Mouse (Mus musculus) embryo, embryonic 11 days (tissue): ENCODE results near the gene Rbbp5.

Experiments used
- DNase-seq: peaks from one replicate; pipeline ENCODE4 v3.0.0-alpha.2; 2015

Rbbp5 gene

DNA sequence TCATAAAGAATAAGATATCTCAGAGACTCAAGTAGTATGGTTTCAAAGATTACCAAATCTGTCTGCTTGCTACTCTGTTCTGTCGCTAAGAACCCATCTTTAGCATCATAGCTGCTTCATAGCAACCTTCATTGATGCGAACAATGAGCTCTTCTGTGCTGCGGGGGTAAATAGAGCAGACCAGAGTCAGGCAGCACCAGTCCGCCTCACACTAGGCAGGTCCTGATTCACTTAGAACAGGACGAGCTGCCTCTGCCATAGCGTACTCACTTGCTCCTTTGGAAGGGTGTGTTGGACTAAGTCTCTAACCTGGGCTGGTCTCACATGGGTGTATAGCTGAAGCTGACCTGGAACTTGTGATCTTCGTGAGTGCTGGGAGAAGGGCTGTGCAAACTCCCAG lies 28.9 kb downstream of the Rbbp5 start, which contains the start of gene Tmem81:
Tmem81 (plus strand) TSS at position 173 of the 400 bp plus-strand sequence.
- no peak for DNase-seq

DNA sequence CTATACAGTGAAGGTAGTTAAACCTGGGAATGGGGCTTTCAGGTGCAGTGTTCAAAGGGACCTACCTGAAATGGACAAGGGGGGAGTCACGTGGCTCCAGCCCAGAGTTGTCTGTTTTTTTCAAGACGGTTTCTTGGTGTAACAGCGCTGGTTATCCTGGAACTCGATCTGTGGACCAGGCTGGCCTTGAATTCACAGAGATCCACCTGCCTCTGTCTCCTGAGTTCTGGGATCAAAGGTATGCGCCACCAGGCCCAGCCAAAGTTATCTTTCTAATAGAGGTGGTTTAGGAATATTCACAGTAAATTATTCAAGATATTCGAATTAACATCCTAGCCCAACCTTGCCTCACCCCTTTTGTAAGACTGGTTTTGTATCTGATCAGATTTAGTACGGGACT lies 29.5 kb downstream of the Rbbp5 start:
- no peak for DNase-seq

DNA sequence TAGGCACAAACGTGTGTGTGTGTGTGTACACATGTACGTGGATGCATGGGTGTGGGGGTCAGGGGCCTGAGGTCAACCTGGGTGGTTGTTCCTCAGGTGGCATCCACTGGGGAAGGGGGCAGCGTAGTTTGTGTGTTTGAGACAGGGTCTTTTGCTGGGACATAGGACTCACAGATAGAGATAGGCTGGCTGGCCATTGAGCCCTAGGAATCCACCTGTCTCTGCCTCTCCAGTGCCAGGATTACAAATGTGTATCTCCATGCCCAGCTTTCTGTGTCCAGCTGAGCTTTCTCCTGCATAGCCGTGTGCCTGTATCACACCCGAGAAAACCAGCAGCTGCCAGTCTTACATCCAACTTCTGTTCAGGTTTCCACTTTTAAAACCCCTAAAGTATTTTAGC lies 32.6 kb downstream of the Rbbp5 start:
- DNase-seq, result no peak

DNA sequence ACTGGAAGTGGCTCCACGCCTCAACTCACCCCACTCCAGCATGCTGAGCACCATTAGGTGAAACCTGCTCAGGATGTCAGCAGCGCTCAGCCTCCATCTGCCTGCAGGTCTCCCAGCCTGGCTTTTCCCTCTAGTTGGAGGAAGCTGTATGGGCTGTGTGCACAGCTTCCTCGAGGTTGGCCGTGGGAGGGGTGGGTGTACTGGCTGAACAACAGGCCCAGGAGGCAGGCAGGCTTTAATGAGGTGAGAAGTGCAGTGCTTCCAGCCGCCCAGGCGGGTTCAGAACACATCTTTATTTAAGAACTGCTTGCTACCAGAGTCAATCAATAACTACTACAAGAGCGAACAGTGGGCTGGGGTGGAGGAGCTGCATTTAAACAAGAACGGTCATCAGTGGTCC lies 34.4 kb downstream of the Rbbp5 start:
- no peak for DNase-seq

DNA sequence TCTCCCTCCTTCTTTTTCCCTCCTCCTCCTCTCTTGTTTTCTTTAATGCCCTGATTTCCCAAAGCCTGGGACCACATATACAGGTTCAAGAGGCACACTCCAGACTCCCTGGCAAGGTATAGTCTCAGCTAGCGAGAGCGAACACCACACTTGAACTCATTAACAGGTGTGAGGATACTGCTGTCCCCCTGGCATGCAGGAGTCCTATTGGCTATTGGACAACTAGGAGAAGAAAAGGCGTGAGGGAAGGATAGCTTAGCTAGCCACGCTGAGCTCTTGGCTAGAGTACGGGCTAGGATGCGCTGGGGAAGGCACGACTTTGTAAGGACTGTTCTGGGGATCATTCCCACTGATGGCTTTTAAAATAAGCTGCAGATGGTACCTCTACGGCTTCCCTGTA lies 34.9 kb downstream of the Rbbp5 start:
- DNase-seq, result no peak

DNA sequence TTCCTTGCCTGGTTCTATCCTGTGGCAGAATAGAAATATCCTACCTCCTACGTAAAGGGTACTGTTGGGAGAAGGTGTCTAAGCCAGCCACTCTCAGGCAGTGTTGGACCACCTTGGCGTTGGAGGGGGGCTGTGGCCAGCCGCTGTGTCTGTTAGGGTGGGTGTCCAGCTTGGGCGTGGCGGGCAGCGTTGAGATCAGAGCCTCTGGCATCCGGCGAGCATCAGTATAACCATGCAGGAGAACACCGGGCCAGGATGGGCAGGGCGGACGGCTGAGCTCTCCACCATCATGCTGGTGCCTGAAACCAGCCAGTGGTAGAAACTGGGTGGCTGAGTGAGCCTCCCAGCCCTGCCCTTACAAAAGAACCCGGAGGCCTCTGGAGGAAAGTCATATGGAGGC lies 38.2 kb downstream of the Rbbp5 start:
- no peak for DNase-seq

DNA sequence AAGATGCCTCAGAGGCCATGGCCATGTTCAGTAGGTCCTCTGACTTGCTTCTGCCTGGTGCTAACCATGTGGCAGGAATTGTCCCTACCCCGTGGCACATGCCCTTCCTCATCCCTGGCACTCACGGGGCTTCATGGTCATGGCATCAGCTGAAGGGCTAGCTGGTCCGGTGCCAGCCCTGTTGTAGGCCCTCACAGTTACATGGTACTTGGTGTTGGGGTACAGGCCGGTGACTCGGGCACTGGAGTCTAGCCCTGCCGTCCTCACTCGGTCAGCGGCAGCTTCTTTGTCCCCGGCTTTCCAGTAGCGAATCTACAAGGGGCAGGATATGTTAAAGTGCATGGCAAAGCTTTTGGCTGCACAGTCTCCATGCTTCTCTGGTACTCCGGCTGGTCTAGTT lies 39.6 kb downstream of the Rbbp5 start:
- DNase-seq, result no peak

DNA sequence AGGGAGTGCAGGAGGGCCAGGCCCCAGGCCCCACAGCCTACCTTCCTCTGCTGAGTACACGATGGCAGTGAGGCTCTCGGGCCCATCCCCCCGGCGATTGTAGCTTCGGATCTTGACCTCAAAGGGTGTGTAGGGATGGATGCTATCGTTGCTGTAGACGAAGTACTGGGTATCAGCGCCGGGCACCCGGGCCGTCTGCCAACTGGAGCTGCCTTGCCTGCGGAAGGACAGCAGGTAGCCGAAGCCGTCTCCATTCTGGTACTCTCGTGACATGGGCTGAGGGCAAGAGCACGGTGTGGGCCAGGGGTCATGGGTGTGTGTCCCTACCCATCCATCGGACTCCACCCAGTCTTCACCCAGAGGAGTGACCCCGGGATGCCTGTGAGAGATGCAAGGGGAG lies 41.5 kb downstream of the Rbbp5 start:
- no peak for DNase-seq

DNA sequence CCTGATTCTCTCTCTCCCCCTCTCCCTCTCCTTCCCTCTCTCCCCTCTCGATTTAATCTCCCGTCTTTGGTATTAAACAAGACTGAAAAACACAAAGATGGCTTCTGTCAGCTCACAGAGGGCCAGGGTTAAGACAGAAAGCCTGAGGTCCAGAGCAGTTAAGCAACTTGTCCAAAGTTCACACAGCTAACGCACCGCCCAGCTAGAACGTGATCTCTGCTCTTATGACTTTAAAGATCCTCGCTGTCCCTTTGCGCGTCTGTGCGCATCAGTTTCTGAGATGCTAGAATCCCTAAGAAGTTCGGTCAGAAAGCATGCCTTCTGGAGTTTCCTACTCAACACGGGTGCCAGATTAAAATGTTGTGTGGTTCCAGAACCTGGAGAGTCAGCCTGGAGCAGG lies 42.6 kb downstream of the Rbbp5 start:
- DNase-seq, result no peak

DNA sequence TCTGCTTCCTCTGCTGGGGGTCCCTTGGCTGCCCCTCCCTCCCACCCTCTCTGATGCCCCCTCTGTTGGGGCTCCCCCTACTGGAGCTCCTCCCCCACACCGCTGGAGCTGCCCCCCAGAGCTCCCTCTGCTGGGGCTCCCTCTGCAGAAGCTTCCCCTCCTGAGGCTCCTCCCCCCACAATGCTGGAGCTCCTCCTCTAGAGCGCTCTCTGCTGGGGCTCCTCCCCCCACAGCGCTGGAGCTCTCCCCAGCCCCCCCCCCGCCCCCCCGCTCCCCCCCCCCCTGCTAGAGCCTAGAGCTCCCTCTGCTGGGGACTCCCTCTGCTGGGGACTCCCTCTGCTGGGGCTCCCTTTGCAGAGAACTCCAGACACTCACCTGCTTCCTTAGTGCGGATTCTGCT lies 43.6 kb downstream of the Rbbp5 start:
- peak; percentile 74 for DNase-seq

DNA sequence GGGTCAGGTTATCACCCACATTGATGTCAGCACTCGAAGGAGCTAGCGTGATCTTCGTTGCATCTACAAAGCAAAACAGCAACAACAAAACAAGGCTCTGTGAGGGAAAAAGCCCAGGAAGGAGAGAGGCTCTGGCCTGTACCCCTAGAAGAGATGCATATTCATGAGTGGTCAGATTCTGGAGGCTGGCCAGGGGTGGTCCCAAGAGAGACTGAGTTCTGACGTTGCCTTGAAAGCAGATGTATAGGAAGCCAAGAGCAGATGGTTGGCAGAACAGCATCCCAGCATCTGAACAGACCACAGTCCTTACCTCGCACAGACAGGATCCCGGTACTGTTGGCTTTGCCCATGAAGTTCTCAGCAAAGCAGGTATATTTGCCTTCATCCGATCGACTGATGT lies 45.9 kb downstream of the Rbbp5 start:
- no peak for DNase-seq

DNA sequence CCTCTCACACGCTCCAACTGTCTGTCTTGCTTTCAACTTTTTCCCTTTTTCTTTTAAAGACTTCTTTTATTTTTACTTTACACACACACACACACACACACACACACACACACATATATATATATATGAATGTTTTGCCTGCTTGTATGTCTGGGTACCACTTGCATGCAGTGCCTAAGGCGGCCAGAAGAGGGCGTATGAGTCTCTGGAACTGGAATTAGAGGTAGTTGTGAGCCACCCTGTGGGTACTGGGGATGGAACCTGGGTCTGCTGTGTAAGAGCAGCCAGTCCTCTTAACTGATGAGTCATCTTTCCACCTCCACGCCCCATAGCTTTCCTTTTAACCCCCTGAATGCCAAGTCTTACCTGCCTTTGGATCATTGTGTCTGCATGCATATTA lies 46.8 kb downstream of the Rbbp5 start:
- DNase-seq, result peak; percentile 34

DNA sequence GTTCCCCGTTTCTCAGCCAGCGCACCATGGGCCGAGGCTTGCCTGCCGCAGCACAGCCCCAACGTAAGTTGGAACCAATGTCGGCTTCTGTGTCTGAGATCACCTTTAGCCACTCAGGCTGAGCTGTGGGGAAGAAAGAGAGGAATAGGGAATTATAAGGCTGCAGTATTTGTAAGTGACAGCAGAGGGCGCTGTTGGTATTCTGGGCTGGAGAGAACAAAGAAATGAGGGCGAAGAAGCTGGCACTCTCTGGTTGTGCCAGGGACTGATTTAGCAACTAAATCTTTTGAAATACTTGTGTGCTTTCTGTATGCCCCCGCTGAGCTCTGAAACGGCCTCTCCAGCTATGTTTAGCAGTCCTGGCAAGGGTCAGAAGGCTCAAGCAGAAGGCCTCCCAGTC lies 48.7 kb downstream of the Rbbp5 start:
- DNase-seq, result peak; percentile 83

DNA sequence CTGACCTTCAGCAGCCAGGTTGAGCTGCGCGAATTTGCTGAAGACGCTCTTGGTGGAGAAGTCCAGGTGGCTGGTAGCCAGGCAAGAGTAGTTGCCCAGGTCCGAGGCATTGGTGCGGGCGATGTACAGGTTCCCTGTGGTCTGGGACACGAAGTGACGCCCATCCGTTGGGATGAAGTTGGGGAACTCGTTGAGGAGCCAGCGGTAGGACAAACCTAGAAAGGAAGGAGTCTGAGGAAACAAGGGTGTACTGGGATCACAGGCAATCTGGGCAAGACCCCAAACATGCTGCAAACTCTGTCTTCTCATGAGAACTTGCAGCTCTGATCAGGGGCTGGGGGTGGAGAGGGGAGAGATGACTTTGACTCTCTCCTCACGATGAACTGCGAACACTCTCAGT lies 50.9 kb downstream of the Rbbp5 start:
- DNase-seq, result no peak

DNA sequence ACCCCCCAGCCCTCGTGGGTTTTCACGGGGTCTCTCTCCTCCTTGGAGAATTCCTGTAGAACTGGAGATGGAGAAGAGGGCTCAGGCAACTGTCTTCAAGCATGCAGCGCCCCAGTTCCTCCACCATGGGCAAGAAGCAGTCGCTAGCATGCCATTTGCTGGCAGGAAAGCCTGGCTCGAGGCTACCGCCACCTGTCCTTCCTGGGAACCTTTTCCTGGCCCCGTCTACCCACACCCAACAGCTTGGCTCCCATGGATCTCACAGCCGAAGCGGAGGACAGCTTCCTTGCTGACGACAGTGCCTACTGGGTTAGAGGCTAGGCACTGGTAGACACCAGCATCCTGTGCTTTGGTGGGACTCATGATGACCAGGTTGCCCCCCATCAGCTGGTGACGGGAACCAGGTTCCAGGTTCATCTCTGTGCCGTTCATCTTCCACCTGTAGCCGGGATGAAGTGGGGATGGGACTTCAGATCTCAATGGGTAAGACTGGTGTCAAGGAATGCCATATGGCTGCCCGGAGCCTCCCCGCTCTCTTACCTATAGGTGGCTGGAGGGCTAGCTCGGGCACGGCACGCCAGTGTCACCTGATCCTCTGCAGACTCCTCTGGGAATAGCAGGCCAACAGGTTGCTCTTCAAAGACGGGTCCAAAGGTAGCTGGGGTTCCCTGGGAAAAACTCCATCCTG lies 51.6 kb downstream of the Rbbp5 start:
- no peak for DNase-seq

DNA sequence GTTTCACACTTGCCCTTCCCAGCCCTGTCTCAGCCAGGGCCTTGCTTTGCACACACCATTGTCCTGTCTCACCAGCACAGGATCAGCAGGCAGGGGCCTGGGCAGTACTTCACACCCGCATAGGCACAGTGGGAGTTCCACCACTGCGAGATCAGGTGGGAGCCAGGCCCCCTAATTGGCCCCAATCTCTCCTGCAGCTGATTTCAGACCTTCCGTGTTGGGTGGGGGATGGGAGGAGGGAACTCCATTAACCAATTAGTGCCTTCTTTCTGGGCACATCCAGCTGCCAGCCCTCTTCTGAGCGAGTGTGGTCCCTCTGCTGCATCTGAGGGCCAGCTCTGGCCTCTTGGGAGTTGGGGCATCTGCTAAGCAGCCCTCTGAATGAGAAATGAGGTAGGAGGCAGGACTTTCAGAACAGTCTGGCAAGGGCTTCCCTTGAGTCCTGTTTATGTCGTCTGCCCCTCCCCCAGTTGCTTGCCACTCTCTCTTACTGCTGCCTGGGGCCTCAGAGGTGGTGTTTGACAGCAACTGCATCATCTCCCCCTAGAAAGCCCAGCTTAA lies 53.5 kb downstream of the Rbbp5 start:
- peak; percentile 70 for DNase-seq

DNA sequence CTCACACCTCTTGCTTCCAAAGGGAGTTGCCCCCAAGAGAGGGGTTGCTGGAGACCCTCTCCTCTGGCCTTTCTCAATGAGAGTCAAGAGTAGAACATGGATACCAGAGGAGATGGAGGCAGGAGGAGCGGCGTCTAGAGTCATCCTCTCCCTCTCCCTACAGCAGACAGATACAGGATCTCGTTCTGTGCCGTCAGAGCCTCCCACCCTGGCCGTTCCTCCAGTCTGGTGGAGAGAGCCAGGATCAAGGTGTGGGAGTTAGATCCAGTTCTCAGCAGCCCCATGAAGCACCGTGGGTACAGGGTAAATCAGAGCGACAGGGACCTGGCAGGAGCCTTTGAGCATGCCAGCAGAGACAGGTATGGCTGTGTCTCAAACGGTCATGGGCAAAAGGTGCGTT lies 55.4 kb downstream of the Rbbp5 start:
- no peak for DNase-seq

DNA sequence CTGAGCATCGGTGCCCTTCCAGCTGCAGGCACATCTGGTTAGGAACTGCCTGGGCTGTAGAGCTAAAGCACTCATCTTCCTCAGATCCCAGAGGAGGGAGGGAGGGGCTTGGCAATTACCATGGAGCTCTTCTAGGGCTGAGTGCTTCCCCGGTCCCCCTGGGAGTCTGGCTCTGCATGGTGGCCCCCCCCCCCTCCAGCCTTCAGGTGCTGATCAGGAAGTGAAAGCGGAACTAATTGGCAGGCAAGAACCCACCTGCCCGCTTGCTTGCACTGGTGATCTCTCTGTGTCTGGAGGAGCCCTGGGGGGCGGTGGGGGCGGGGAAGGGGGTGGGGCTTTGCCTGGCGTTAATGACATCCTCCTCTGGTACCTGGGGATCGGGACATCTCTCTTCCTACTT lies 56.7 kb downstream of the Rbbp5 start:
- peak; percentile 20 for DNase-seq

DNA sequence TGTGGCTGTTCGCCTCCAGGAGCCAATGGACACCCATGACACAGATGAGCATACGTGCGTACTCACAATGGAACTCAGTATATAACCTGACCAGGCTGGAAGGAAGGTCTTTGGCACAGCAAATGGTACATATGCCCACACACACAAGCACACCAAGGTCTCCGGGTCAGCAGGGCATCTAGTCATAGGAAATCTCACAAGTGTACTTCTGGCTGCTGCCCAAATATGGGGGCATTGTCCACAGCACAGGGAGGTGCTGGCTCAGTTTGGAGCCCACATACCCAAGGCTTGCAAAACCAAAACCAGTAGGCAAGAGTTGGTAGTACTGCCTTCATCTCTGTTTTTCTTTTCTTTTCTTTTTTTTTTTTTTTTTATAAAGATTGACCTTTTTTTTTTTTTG lies 58.4 kb downstream of the Rbbp5 start:
- DNase-seq, result no peak

DNA sequence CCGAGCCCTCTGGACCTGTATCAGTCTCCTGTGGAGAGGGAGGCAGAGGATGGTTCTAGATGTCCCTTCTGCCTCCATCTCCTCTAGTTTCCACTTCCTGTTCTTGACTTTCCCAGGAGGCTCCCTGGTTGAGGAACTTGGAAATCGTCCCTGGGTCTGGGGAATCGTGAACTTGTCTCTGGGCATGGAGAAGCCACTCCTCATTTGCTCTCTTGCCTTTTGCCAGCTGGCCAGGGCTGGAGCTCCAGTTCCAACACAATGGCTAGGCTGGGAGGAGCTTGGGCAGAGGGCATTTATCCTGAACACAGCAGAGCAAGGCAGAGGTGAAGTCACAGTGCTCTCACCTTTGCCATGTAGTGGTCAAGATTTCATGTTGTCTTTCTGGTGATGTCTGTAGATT lies 59.3 kb downstream of the Rbbp5 start:
- DNase-seq, result no peak

DNA sequence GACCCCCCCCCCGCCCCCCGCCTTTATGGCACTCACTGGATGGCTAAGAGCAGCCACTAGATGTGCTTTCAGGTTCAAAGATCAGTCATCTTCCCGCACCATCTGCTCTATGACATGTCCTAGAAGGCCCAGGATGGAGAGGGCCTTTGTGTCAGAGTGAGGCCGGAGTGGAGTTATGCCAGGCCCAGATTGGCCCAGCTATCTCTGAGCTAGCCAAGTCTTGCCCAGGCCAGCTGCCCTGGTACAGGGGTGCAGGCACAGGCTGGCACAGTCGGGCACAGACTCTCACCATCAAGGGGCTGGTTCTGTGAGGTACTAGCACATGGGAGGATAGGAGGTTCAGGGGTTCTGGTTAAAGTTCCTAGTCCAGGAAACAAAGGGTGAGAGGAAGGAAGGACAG lies 60.6 kb downstream of the Rbbp5 start:
- no peak for DNase-seq

DNA sequence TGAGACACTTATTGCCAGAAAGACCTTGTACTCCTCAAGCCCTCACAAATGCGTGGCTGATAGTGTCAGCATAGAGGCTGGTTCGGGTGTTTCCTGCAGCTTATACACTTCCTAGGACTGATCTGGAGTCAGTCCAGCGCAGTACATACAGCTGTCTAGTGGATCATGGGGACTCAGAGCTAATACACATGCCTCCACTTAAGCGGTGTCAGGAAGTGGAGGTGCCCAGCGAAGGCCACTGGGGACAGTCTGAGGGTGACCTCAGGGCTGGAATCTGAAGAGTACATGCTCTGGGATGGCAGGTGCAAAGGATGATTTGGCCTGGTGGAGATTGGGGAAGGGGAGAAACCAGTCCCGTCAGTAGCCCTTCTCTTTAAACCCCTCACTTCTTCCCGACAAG lies 63.5 kb downstream of the Rbbp5 start:
- DNase-seq, result no peak

DNA sequence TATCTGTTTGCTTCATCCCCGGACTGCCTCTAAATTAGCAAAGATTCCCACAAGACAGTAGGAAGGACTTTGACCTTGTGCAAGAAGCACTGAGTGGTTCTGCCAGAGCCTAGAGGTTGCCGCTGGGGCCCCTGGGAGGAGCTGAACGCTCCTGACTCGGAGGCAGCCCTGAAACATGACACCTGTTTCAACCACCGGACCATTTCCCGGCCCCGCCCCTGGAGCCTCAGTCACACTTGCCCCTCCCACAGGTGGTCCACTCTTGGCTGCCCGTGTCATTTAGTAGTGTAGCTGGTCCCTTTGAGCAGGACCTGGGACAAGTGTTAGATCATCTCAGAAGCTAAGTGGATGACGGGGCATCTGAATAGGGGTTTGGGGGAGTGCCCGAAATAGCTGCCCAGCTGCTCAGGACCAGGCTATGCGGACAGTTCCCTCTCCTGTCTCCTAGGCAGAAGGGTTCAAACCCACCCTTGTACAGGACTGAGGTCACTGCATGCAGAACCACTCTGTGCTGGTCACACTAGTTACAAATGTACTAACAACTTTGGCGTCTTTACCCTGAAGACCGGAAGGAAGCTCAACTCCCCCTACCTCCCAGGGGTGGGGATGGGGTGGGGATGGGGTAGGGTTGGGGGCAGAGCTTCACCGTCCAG lies 64.1 kb downstream of the Rbbp5 start:
- DNase-seq, result peak; percentile 83

DNA sequence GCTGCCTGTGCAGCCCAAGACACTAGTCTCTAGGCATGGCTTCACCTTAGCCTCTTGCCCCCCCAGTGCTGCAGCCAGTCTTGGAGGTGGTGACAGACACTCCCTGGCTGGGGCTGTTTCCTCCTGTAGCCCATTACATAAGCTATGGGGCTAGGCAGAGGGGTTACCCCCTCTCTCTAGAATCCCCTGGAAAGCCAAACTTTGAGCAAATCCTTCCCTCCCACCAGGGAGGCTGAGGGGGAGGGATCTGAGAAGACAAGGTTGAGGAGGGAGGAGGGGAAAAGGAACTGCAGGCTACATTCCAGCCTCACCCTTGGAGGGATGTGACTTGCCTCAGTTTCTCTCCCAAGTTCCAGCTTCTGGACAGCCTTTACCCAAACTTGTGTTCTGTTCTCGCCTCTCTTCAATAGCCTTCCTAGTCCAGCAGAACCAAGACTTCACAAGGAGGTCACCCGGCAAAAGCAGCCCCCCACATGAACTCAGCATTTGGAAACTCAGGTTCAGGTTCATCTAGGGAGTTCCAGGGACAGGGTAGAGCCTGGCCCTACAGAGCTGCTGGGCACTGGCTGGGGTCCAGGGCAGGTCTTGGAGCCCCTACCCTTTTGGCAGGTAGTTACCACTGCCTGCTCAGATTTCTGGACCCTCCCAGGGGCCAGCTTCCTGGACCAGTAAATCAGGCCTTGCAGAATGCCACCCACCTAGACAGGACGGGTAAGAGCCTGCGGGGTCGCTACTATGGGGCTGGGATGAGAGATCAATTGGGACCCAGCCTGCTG lies 64.8 kb downstream of the Rbbp5 start:
- DNase-seq, result no peak
